Mouse (Mus musculus): ENCODE data around the gene Skp2.

Gene Skp2

GRCm38 (mm10) chr15:9078481-9079300 is 76.5 kb downstream of the Skp2 start:
- DNase-seq (ENCODE audit: extremely low spot score, low read depth, low spot score): no peak

GRCm38 (mm10) chr15:9075608-9076200 is 79.5 kb downstream of the Skp2 start:
- DNase-seq (ENCODE audit: extremely low spot score, low read depth, low spot score): no peak

GRCm38 (mm10) chr15:9074671-9075070 is 80.6 kb downstream of the Skp2 start:
- no peak for DNase-seq (ENCODE audit: extremely low spot score, low read depth, low spot score)

GRCm38 (mm10) chr15:9074139-9074538 is 81.1 kb downstream of the Skp2 start:
- DNase-seq (ENCODE audit: extremely low spot score, low read depth, low spot score): no peak

- DNase-seq (ENCODE audit: extremely low spot score, low read depth, low spot score): no peak
Observed at GRCm38 (mm10) chr15:9073684-9074083, 81.5 kb downstream of the Skp2 start.

GRCm38 (mm10) chr15:9073067-9073608 is 82.1 kb downstream of the Skp2 start:
- DNase-seq (ENCODE audit: extremely low spot score, low read depth, low spot score): no peak

- no peak for DNase-seq (ENCODE audit: extremely low spot score, low read depth, low spot score)
Observed at GRCm38 (mm10) chr15:9072630-9073029, 82.6 kb downstream of the Skp2 start.

GRCm38 (mm10) chr15:9071556-9072544 is 83.4 kb downstream of the Skp2 start:
- DNase-seq (ENCODE audit: extremely low spot score, low read depth, low spot score): peak; percentile 12

- DNase-seq (ENCODE audit: extremely low spot score, low read depth, low spot score): peak; percentile 87
Observed at GRCm38 (mm10) chr15:9070912-9071555, 84.2 kb downstream of the Skp2 start, which contains the start of gene Nadk2. Gene Nadk2, plus strand, starts transcription at chr15:9071260.

GRCm38 (mm10) chr15:9070353-9070752 is 84.9 kb downstream of the Skp2 start:
- DNase-seq (ENCODE audit: extremely low spot score, low read depth, low spot score): no peak

GRCm38 (mm10) chr15:9068881-9069280 is 86.3 kb downstream of the Skp2 start:
- DNase-seq (ENCODE audit: extremely low spot score, low read depth, low spot score): no peak

All from hindlimb bud, embryonic 11.5 days (tissue).